In the genomic region with DNA sequence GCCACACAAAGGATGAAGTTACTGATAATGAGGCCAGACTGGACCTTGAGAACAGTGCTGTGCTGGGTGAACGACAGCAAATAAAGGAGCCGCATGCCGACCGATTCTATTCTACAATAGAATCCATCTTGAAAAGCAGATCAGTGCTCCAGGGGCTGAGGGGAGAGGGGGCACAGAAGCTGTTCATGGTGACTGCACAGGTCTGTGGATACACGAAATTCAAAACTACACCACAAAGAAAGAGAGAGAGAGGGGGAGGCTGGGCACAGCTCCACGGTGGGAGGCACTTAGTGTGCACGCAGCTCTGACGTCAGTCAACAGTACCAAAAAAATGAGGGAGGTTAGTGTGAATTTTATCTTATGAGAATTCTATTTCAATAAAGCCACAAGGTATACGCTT, we compare ENCODE assay signal across 16 mouse cellular contexts.
"Had no signal": no experiment of that assay in that cellular context is flagged by ENCODE, and none has a peak within 500 bp of the region (broad histone marks: within the 10 kb centered on the region; RNA-seq: fewer than 3 reads in every experiment).

No protein-coding gene starts in this region.

- H3K27me3 ChIP-seq: neural tube, embryonic 13.5 days; neural tube, embryonic 15.5 days; stomach, embryonic 15.5 days had no signal

- H3K9ac ChIP-seq: neural tube, embryonic 13.5 days; neural tube, embryonic 15.5 days; stomach, embryonic 15.5 days had no signal

- H3K36me3 ChIP-seq: stomach, embryonic 15.5 days had no signal

- DNase-seq: retina, postnatal 1 day; right cerebral cortex, adult 18-20 months; right cerebral cortex, postnatal 14 days; right cerebral cortex, postnatal 25 days; right cerebral cortex, postnatal 4 days; spleen, adult 18-20 months; thymus, adult 18-20 months; thymus, adult 2 months; thymus, postnatal 14 days; thymus, postnatal 25 days; thymus, postnatal 36 days; thymus, postnatal 4 days had no signal

- H3K27ac ChIP-seq: neural tube, embryonic 13.5 days; neural tube, embryonic 15.5 days; stomach, embryonic 15.5 days; stomach, postnatal 0 days had no signal

- H3K4me2 ChIP-seq: neural tube, embryonic 13.5 days; neural tube, embryonic 15.5 days; stomach, embryonic 15.5 days had no signal

- H3K4me3 ChIP-seq: neural tube, embryonic 13.5 days; neural tube, embryonic 15.5 days; stomach, embryonic 15.5 days had no signal

- H3K4me1 ChIP-seq: neural tube, embryonic 13.5 days; neural tube, embryonic 15.5 days; stomach, embryonic 15.5 days had no signal

- H3K9me3 ChIP-seq: neural tube, embryonic 13.5 days; neural tube, embryonic 15.5 days; stomach, embryonic 15.5 days had no signal
